Mouse (Mus musculus) forebrain, embryonic 11.5 days (tissue): ENCODE measurements around the gene Ttll8. TPM values are rescaled to one million over a fixed set of nuclear protein-coding genes. Genes with fewer than 3 reads are reported as not detected.

ENCODE experiments used
- ATAC-seq: fragments of 200-750 bp; cut with Nextera tagmentation; replicated peaks from 2 replicates; pipeline ENCODE4 v1.8.0; 2017; ENCODE audit warnings: moderate TSS enrichment; ENCODE audit not compliant: low FRiP score
- DNase-seq: peaks from one replicate; pipeline ENCODE4 v3.0.0-alpha.2; 2017; ENCODE audit warnings: low spot score
- H3K27ac ChIP-seq: fragments of 300-500 bp; sonication (generic); 2 replicates; pipeline ENCODE4 v1.5.1; 2014; ENCODE audit warnings: low read depth, low read length
- H3K27me3 ChIP-seq: fragments of 300-500 bp; sonication (generic); 2 replicates; pipeline ENCODE4 v1.6.1; 2014; ENCODE audit warnings: mild to moderate bottlenecking, low read length, mixed read lengths; ENCODE audit not compliant: control insufficient read depth, insufficient read depth
- H3K36me3 ChIP-seq: fragments of 300-500 bp; sonication (generic); 2 replicates; pipeline ENCODE4 v1.6.1; 2014; ENCODE audit warnings: mild to moderate bottlenecking, low read length, moderate library complexity, mixed read lengths; ENCODE audit not compliant: control insufficient read depth, insufficient read depth
- H3K4me1 ChIP-seq: fragments of 300-500 bp; sonication (generic); replicated peaks from 2 replicates; pipeline ENCODE4 v1.6.1; 2014; ENCODE audit warnings: low read length, mixed read lengths; ENCODE audit not compliant: control insufficient read depth, insufficient read depth
- H3K4me2 ChIP-seq: fragments of 300-500 bp; sonication (generic); 2 replicates; pipeline ENCODE4 v1.6.1; 2014; ENCODE audit warnings: low read depth, mild to moderate bottlenecking, low read length, moderate library complexity, mixed read lengths; ENCODE audit not compliant: severe bottlenecking
- H3K4me3 ChIP-seq: fragments of 300-500 bp; sonication (generic); 2 replicates; pipeline ENCODE4 v1.5.1; 2014; ENCODE audit warnings: low read depth, low read length
- H3K9ac ChIP-seq: fragments of 300-500 bp; sonication (generic); 2 replicates; pipeline ENCODE4 v1.6.1; 2014; ENCODE audit warnings: low read length
- H3K9me3 ChIP-seq: fragments of 300-500 bp; sonication (generic); 2 replicates; pipeline ENCODE4 v1.6.1; 2016; ENCODE audit warnings: low read length, mixed read lengths; ENCODE audit not compliant: control insufficient read depth
- WGBS: fragments of 180-500 bp; shearing (Covaris S2); extraction: QIAGEN DNeasy Blood & Tissue Kit; methylation state at CpG from one replicate; pipeline ENCODE4 v1.1.7; 2014; 5-methylcytosine and 5-hydroxymethylcytosine counted together
- polyA plus RNA-seq: library from polyadenylated mRNA; unstranded; fragments of >200 nt; fragmentation: Nextera tagmentation; extraction: Ambion mirVana; gene quantifications from 2 replicates; pipeline ENCODE4 v1.2.1, GENCODE M21; 2014

Ttll8 gene
- polyA plus RNA-seq, 1 experiment from 2014 or later, result 0.08 TPM

DNA sequence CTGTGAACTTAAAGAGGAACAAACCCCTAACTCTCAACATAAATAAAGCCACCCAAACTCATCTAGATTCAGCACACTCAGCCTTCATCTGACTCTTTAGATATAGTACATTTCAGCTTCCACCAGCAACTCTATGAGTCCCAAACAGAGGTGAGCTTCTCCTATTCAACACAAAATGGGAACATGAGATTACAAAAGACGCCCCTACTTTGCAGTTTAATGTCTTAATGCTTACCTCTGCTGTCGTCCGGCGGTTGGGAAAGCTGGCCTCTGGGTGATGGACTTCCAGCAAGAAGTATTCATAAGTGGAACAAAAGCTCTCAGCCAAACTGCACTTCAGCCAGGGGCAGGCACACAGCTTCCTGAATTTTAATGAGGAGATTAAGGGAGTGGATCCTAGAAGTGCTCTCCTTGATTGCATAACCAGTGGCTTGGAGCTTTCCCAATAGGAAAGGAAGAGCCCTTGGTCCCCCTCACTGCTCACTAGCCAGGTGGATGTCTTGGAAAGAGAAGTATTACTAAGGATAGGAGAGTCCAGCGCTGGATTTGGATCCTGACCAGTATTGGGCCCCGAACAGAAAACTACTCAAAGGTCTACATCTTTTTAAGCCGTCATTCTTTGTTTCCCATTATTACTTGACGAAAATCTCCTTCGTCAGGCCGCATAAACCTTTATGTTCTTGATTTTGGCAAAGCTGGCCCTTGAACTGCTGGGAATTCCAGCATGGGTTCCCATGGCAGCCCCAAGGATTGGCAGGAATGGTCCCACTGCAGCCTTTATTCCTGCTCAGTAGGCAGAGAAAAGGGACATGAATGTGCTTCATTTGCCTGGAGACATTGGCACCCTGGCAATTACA is 24.3 kb upstream of the Ttll8 start, which contains the start of gene Mlc1:
Mlc1 (minus strand) TSS at position 727 of the 857 bp plus-strand sequence.
- peak within 1 kb of the TSS; percentile 51 for H3K9ac ChIP-seq
- peak within 1 kb of the TSS; percentile 19 for H3K4me3 ChIP-seq

DNA sequence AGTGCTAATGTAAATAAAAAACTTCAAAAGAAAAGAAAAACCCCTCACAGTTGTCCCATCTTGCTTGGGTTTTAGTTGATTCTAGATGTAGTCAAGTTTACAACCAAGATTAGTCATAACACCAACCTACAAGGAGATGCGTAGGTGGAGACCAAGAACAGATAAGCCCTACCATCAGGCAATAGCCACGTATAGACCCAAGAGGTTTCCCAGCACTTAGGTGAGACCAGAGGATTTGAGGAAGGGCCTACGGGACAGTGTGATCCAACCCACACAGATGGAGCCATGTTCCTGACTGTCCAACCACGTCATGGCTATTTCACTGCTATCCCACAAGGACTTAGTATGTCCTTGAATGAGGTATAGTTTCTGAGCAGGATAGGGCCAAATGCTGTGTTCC is 18.1 kb upstream of the Ttll8 start:
- H3K4me1 ChIP-seq, result no peaks in the 10 kb centered on the region
- WGBS, result 90% methylated on average over 4 of the region's 4 CpGs
- H3K36me3 ChIP-seq, result no peaks in the 10 kb centered on the region; the same call in 1 of the 2 replicates

More for the DNA sequence above, 24.3 kb upstream of the Ttll8 start, which contains the start of gene Mlc1:
- 16% methylated on average over 10 of the region's 10 CpGs for WGBS
- peaks cover 7% of the 10 kb centered on the region; the same call in 1 of the 2 replicates for H3K4me1 ChIP-seq
- ATAC-seq (peak; percentile 93), DNase-seq (peak; percentile 82)
- H3K27me3 ChIP-seq, result no peaks in the 10 kb centered on the region
- peak within 1 kb of the TSS; percentile 95 for H3K27ac ChIP-seq
- H3K36me3 ChIP-seq, result no peaks in the 10 kb centered on the region
- H3K4me2 ChIP-seq, result peak within 1 kb of the TSS; percentile 43
- H3K9me3 ChIP-seq, result no peaks in the 10 kb centered on the region

GRCm38 (mm10) chr15:88964070-88964578 is 9.9 kb upstream of the Ttll8 start:
- H3K9me3 ChIP-seq, result no peaks in the 10 kb centered on the region
- no peaks in the 10 kb centered on the region for H3K4me1 ChIP-seq
- no peaks in the 10 kb centered on the region for H3K27me3 ChIP-seq
- no peaks in the 10 kb centered on the region; the same call in 1 of the 2 replicates for H3K36me3 ChIP-seq
- no peak for DNase-seq
- H3K4me2 ChIP-seq, result no peak overlapping the region
- no peak overlapping the region for H3K9ac ChIP-seq
- WGBS, result 83% methylated on average over 2 of the region's 2 CpGs
- H3K27ac ChIP-seq, result no peak overlapping the region
- ATAC-seq, result no peak
- H3K4me3 ChIP-seq, result no peak overlapping the region

More for the DNA sequence above, 18.1 kb upstream of the Ttll8 start:
- H3K9ac ChIP-seq, result no peak overlapping the region
- no peak overlapping the region for H3K4me3 ChIP-seq
- no peak overlapping the region for H3K4me2 ChIP-seq
- ATAC-seq (no peak), DNase-seq (no peak)
- H3K27me3 ChIP-seq, result no peaks in the 10 kb centered on the region
- H3K27ac ChIP-seq, result no peak overlapping the region
- H3K9me3 ChIP-seq, result no peaks in the 10 kb centered on the region

DNA sequence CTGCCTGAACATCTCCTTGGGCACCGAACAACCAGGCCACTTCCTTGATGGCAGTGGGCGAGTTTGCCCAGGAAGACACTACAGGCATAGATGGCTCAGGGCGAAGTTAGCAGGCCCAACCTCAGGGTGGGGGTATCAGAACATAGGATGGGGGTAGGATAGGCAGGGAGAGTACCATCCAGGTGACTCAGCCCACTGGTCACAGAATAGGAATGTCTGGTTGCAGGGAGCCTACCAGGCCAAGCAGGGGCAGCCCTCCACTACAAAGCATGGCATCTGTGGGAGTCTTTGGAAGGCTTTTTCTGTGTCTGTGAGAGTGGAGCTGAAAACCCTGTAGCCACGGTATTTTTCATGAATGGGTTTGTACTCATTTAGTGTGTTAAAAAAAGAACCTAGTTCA is 3.3 kb upstream of the Ttll8 start:
- H3K9ac ChIP-seq, result no peak overlapping the region
- no peak overlapping the region for H3K4me3 ChIP-seq
- no peak overlapping the region for H3K4me2 ChIP-seq
- no peak overlapping the region for H3K27ac ChIP-seq
- peaks cover 2% of the 10 kb centered on the region; the same call in 1 of the 2 replicates for H3K4me1 ChIP-seq
- H3K36me3 ChIP-seq, result no peaks in the 10 kb centered on the region
- no peak for DNase-seq
- no peak for ATAC-seq
- WGBS, result 90% methylated on average over 4 of the region's 4 CpGs
- no peaks in the 10 kb centered on the region for H3K9me3 ChIP-seq
- H3K27me3 ChIP-seq, result peaks cover 4% of the 10 kb centered on the region

DNA sequence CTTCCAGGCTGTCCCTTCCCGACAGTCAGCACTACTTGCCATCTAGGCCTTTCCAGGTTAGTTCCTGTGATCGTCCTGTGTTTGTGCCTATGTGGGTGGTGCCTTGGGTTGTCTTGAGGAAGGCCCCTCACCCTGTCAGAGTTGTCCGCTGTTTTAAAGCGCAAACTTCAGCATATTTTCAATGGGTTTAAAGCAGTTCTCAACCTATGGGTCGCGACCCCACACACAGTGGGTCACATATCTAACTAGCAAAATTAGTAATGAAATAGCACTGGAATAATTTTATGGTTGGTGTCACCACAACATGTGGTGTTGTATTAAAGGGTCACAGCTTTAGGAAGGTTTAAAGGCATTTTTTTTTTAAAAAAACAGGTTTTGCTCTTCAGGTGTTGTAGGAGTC is 1.1 kb upstream of the Ttll8 start:
- H3K36me3 ChIP-seq, result no peaks in the 10 kb centered on the region
- 81% methylated on average over 6 of the region's 6 CpGs for WGBS
- H3K27me3 ChIP-seq, result peaks cover 4% of the 10 kb centered on the region
- no peak overlapping the region for H3K9ac ChIP-seq
- peaks cover 2% of the 10 kb centered on the region; the same call in 1 of the 2 replicates for H3K4me1 ChIP-seq
- DNase-seq (peak; percentile 38), ATAC-seq (no peak)
- no peak overlapping the region for H3K4me2 ChIP-seq
- H3K9me3 ChIP-seq, result no peaks in the 10 kb centered on the region
- H3K4me3 ChIP-seq, result no peak overlapping the region
- no peak overlapping the region for H3K27ac ChIP-seq

- H3K4me3 ChIP-seq, result no peak overlapping the region
- H3K9me3 ChIP-seq, result no peaks in the 10 kb centered on the region
- DNase-seq (no peak), ATAC-seq (no peak)
- WGBS, result 89% methylated on average over 4 of the region's 4 CpGs
- no peak overlapping the region for H3K9ac ChIP-seq
- no peaks in the 10 kb centered on the region for H3K36me3 ChIP-seq
- H3K4me2 ChIP-seq, result no peak overlapping the region
- H3K27me3 ChIP-seq, result peaks cover 4% of the 10 kb centered on the region
- H3K4me1 ChIP-seq, result peaks cover 2% of the 10 kb centered on the region; the same call in 1 of the 2 replicates
- H3K27ac ChIP-seq, result no peak overlapping the region
These were observed 3.0 kb downstream of the Ttll8 start for GRCm38 (mm10) chr15:88951246-88951645.

- DNase-seq (no peak), ATAC-seq (no peak)
- Histone ChIP-seq H3K4me1 (no peaks in the 10 kb centered on the region), H3K27ac (no peak overlapping the region), H3K9me3 (no peaks in the 10 kb centered on the region), H3K4me2 (no peak overlapping the region), H3K4me3 (no peak overlapping the region), H3K36me3 (no peaks in the 10 kb centered on the region), H3K27me3 (no peaks in the 10 kb centered on the region), H3K9ac (no peak overlapping the region)
- WGBS, result 60% methylated on average over 6 of the region's 6 CpGs
These were observed 7.4 kb downstream of the Ttll8 start for GRCm38 (mm10) chr15:88946851-88947250.

DNA sequence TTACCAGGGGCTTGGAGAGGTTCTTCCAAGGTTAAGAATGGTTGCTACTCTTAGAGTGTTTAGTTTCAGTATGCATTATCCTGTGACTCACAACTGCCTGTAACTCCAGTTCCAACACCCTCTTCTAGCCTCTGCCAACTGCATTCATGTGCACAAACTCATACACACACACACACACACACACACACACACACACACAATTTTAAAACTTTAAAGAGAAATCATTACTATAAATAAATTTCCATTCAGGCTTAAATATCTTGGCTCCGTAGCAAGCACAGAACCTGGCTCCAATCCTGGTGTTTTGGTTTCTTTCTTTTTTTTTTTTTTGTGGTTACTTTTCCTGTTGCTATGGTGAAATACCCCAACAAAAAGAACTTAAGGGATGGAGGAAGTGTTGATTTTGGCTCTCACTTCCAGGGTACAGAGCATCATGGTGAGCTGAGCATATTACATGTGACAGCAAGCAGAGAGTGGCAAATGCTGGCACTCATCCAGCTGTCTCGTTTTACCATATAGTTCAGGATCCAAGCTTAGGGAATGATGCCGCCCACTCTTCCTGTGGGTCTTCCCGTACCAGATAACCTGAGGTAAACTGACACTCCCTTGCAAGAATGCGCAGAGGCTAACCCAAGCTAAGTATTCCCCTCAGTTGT is 10.2 kb downstream of the Ttll8 start:
- no peaks in the 10 kb centered on the region for H3K36me3 ChIP-seq
- no peak overlapping the region for H3K9ac ChIP-seq
- no peaks in the 10 kb centered on the region for H3K27me3 ChIP-seq
- 92% methylated on average over 5 of the region's 5 CpGs for WGBS
- no peak overlapping the region for H3K4me2 ChIP-seq
- ATAC-seq, result no peak
- no peak overlapping the region for H3K27ac ChIP-seq
- no peaks in the 10 kb centered on the region for H3K4me1 ChIP-seq
- H3K9me3 ChIP-seq, result no peaks in the 10 kb centered on the region
- no peak overlapping the region for H3K4me3 ChIP-seq
- no peak for DNase-seq
